In genomic region chr1:83720166-83720565, GRCm38 (mm10) we compare ENCODE assay signal across 26 mouse cellular contexts.
"Had no signal": no experiment of that assay in that cellular context is flagged by ENCODE, and none has a peak within 500 bp of the region (broad histone marks: within the 10 kb centered on the region; RNA-seq: fewer than 3 reads in every experiment).

No protein-coding gene starts in this region.

- ATAC-seq: hindbrain, postnatal 0 days; intestine, embryonic 16.5 days; liver, embryonic 12.5 days had no signal

- H3K4me1 ChIP-seq: heart, embryonic 12.5 days; hindbrain, embryonic 10.5 days; hindbrain, embryonic 13.5 days; hindbrain, embryonic 15.5 days; kidney, embryonic 15.5 days; limb, embryonic 13.5 days; limb, embryonic 15.5 days; liver, embryonic 12.5 days had no signal

- H3K36me3 ChIP-seq: heart, embryonic 10.5 days; heart, embryonic 12.5 days; hindbrain, embryonic 10.5 days; hindbrain, embryonic 13.5 days; hindbrain, embryonic 15.5 days; kidney, embryonic 15.5 days; limb, embryonic 13.5 days; limb, embryonic 15.5 days; liver, embryonic 12.5 days had no signal

- H3K4me2 ChIP-seq: heart, embryonic 12.5 days; hindbrain, embryonic 13.5 days; hindbrain, embryonic 15.5 days; kidney, embryonic 15.5 days; limb, embryonic 13.5 days; limb, embryonic 15.5 days; liver, embryonic 12.5 days had no signal

- H3K9ac ChIP-seq: heart, embryonic 12.5 days; hindbrain, embryonic 13.5 days; hindbrain, embryonic 15.5 days; kidney, embryonic 15.5 days; limb, embryonic 13.5 days; limb, embryonic 15.5 days; liver, embryonic 12.5 days; liver, embryonic 14.5 days had no signal

- H3K27me3 ChIP-seq: heart, embryonic 12.5 days; hindbrain, embryonic 13.5 days; hindbrain, embryonic 15.5 days; kidney, embryonic 15.5 days; limb, embryonic 13.5 days; limb, embryonic 15.5 days; liver, embryonic 12.5 days had no signal

- H3K9me3 ChIP-seq: heart, embryonic 10.5 days; heart, embryonic 12.5 days; hindbrain, embryonic 10.5 days; hindbrain, embryonic 13.5 days; hindbrain, embryonic 15.5 days; kidney, embryonic 15.5 days; limb, embryonic 13.5 days; limb, embryonic 15.5 days; liver, embryonic 12.5 days had no signal

- DNase-seq: gastrocnemius, postnatal 25 days; heart, adult 18-20 months; heart, postnatal 10 days; heart, postnatal 4 days; kidney, adult 11 months; kidney, adult 2 months; kidney, adult 9 months; kidney, postnatal 14 days; kidney, postnatal 36 days; layer of hippocampus, adult 9-11 months; layer of hippocampus, postnatal 36 days; left cerebral cortex, postnatal 4 days; lung, adult 18-20 months had no signal

- H3K4me3 ChIP-seq: heart, embryonic 10.5 days; heart, embryonic 12.5 days; hindbrain, embryonic 10.5 days; hindbrain, embryonic 13.5 days; hindbrain, embryonic 15.5 days; kidney, embryonic 15.5 days; limb, embryonic 13.5 days; limb, embryonic 15.5 days; liver, embryonic 12.5 days had no signal

- H3K27ac ChIP-seq: heart, embryonic 10.5 days; hindbrain, embryonic 10.5 days; hindbrain, embryonic 13.5 days; hindbrain, embryonic 15.5 days; hindbrain, postnatal 0 days; kidney, embryonic 15.5 days; kidney, postnatal 0 days; limb, embryonic 13.5 days; limb, embryonic 15.5 days; liver, embryonic 12.5 days; liver, embryonic 14.5 days had no signal
